Mouse (Mus musculus): ENCODE data around the gene Trim2.

Trim2 gene

GRCm38 (mm10) chr3:84131369-84131768, 175.3 kb downstream of the Trim2 start:
- no peak for DNase-seq

- no peak for DNase-seq
These were observed 175.9 kb downstream of the Trim2 start for GRCm38 (mm10) chr3:84130776-84131175.

GRCm38 (mm10) chr3:84128871-84129870, 177.5 kb downstream of the Trim2 start:
- DNase-seq, result peak; percentile 9 to 56

- DNase-seq, result no peak
These were observed 179.2 kb downstream of the Trim2 start for GRCm38 (mm10) chr3:84127431-84127830.

GRCm38 (mm10) chr3:84126721-84127120, 180.0 kb downstream of the Trim2 start:
- no peak for DNase-seq

GRCm38 (mm10) chr3:84125704-84126289, 180.9 kb downstream of the Trim2 start:
- no peak for DNase-seq

- peak in 1 of 2 experiments; percentile 34 for DNase-seq
These were observed 183.2 kb downstream of the Trim2 start for GRCm38 (mm10) chr3:84123461-84123860.

GRCm38 (mm10) chr3:84118718-84119117, 188.0 kb downstream of the Trim2 start:
- DNase-seq, result no peak

- DNase-seq, result no peak
These were observed 188.5 kb downstream of the Trim2 start for GRCm38 (mm10) chr3:84118178-84118577.

Data from kidney, postnatal 25 days (tissue).